Mouse (Mus musculus): ENCODE measurements around the gene Cyp2c23. TPM values are rescaled to one million over a fixed set of nuclear protein-coding genes. Genes with fewer than 3 reads are reported as not detected.

The Cyp2c23 gene
- polyA plus RNA-seq, 1 experiment, result 0.10 TPM

DNA sequence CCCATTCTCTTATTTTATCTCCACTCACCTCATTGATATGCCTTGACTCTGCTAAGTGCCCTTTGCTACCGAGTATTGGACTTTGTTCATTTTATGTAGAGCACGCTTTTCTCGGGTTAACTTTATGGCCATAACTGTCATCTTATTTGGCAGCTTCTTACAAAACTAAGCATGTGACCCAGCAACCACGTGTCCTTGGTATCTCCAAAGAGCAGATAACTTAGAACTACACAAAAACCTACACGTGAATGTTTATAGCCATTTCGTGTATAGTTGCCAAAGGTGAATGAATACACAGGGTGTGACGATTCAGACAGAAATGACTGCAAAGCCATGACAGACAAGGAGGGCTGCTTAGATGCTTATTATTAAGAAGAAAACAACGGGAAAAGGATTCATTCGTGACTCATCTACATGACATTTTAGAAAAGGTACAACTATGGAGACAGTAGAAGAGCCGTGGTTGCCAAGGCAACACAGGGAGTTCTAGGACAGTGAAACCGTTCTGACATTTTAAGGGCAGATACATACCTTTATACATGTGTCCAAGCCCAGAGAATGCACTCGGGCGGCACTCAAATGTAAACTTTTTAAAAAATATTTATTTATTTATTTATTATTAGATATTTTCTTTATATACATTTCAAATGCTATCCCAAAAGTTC, 4.0 kb downstream of the Cyp2c23 start:
- DNase-seq (ENCODE audit: extremely low spot score in 1 of 2, low spot score in 1 of 2), result peak in 1 of 2 experiments; percentile 20

DNA sequence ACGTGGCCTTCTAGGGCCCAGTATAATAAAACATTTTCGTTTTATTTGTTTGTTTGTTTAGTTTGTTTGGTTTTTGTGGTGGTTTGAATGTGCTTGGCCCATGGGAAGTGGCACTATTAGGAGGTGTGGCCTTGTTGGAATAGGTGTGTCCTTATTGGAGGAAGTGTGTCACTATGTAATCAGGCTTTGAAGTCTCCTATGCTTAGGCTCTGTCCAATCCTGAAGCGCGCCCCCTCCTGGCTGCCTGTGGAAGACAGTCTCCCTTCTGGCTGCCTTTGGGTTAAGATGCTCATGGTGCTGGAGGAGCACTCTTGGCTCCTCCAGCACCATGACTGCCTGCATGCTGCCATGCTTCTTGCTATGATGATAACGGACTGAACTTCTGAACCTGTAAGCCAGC, 5.9 kb downstream of the Cyp2c23 start:
- no peak for DNase-seq (ENCODE audit: extremely low spot score in 1 of 2, low spot score in 1 of 2)

DNA sequence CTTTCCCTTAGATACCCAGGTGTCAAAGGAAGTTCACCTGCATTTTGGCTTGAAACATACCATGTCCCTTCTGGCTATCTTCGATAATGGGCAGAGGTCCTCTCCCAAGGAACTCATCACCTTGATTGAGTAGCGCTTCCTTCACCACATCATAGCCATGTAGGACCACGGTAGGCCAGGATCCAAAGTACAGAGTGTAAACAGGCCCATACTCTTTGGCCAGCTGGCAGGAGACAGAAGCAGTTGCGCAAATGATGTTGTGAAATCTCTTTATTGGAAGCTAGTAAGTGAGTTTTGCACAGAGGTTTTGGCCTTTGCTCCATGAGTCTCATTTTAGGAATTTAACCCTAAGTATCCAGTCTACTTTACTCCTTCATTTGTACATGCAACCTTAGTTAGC, 7.5 kb downstream of the Cyp2c23 start:
- no peak for DNase-seq (ENCODE audit: extremely low spot score in 1 of 2, low spot score in 1 of 2)

DNA sequence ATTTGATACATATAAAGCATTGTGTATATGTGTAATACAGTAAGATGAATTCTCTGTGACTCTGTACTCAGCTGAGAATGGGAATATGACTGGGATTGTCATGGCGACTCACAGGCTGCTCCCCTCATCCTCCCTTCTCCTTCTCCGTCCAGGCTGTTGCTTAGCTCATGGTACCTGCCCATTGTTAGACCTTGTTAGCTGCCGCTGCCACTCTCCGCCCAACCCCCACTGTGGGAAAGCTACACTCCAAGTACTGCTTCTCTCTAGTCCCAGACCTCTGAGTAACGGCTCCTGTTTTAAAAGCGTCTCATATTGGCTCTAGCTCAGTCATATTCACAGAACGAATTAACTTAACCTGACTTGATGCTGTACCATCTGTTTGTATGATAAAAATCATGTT, 9.3 kb downstream of the Cyp2c23 start:
- DNase-seq (ENCODE audit: extremely low spot score in 1 of 2, low spot score in 1 of 2), result no peak

DNA sequence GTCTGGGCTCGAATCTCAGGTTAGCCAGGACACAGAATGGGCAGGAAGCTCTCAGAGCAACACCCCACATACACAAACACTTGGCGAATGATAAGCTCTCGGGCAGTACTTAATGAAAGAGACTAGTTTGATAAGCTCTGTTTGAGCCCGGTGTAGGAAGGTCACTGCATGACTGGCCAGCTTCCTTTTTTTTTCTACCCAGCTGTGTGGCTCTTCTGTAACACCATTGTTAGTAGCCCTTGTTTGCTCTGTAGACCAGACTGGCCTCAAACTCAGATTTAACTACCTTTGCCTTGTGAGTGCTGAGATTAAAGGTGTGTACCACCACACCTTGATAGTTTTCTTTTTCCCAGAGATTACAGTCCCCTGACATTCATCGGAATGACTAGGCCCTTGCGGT, 15.1 kb downstream of the Cyp2c23 start:
- DNase-seq (ENCODE audit: extremely low spot score in 1 of 2, low spot score in 1 of 2), result no peak

DNA sequence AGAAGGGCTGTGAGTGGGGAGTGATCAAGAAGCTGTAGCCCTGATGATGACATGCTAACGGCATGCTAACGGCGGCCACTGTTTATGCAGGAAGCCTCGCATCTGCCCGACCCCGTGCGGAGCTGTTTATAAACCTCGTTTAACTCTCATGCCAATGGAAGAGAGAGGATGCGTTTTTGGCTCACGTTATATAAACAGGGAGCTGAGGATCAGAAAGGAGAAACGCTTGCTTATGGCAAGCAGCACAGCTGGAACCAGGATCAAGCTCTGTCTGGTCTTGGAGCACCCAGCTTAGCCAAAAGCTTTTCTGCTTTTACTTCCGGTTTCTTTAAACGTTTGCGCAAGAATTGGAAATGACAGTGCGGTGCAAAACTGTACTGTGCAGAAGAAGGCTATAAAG, 20.2 kb downstream of the Cyp2c23 start:
- no peak for DNase-seq (ENCODE audit: extremely low spot score in 1 of 2, low spot score in 1 of 2)

DNA sequence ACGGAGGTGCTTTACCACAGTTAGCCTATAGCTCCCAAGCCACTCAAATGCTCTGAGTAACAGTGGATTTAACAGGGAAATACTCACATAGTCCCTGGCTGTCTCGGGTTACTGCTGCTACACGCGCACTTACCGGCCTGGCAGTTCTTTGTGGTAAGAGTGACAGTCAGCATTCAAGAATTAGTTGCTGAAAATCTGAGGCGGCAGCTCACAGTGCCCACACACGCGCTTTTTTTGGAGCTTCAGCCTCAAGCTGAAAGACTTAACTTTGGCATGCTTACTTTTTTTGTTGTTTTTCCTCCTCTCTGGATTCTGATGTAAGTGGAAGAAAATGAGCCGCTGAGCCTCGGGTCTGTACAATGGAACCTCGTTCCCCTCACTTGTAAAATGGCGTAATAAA, 21.8 kb downstream of the Cyp2c23 start:
- peak; percentile 22 to 64 for DNase-seq (ENCODE audit: extremely low spot score in 1 of 2, low spot score in 1 of 2)

DNA sequence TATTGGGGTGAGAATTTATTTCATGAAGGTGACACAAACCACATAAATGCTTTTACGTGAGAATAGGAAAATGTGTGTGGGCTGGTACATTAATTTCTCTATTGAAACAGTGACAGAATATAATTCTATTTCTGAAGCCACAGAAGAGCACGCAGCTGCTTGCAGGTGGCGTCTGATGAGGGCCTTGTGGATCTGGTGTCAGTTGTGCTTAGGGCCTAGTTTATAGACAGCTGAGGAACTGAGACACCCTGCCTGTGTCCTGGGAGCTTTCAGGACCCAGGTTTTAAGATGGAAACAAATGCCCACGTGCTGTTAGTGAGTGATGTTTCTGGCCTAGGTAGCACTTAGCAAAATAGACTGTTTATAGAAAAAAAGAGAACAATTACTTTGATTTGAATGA, 24.0 kb downstream of the Cyp2c23 start:
- no peak for DNase-seq (ENCODE audit: extremely low spot score in 1 of 2, low spot score in 1 of 2)

DNA sequence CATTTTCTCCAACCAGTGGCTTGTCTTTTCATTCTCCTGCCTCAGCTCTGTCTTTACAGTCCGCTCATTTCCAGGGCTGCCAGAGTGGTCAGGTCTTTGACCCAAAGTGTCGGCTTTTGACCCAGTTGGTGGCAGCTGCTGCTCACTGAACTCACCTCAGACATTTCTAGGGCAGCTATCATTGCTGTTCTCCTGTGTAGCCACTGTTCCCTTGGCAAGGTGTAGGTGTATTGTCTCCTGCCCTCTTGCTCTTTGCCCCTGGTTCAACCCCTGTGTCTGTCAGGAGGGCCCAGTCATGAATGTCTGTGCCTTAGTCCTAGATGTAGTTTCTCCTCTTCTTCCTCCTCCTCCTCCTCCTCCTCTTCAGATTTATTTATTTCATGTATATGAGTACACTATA, 24.7 kb downstream of the Cyp2c23 start:
- no peak for DNase-seq (ENCODE audit: extremely low spot score in 1 of 2, low spot score in 1 of 2)

DNA sequence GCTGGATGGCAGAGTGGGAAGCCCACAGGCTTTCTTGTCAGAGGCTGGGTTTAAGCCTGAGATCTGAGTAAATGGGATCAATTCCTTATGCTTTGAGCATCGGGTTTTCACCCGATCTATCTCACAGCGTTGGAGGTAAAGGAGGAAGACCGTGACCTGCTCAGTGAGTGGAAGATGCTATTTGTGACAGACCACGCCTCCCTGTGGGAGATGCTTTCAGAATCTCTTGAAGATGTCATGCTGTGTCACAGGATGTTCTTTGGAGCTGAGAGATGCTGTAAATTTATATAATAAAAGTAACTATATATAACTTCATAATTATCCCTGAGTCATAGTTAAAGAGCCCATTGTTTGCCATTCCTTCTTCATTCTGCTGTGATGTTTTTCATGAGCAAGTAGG, 28.3 kb downstream of the Cyp2c23 start:
- peak; percentile 46 to 54 for DNase-seq (ENCODE audit: extremely low spot score in 1 of 2, low spot score in 1 of 2)

DNA sequence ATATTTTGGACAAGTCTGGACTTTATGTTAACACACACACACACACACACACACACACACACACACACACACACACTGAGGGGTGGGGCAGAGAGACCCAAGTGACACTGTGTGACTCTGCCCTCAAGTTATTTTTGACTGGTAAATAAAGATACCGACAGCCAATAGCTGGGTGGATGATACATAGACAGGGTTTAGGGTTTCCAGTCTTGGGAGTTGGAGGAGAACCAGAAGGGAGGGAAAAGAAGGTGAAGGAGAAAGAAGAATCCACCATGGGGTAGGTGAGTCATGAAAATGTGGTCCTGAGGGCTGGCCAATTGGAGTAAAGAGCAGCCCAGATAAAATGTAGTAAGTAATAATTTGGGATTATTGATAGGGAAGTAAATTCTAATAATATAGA, 28.9 kb downstream of the Cyp2c23 start:
- no peak for DNase-seq (ENCODE audit: extremely low spot score in 1 of 2, low spot score in 1 of 2)

DNA sequence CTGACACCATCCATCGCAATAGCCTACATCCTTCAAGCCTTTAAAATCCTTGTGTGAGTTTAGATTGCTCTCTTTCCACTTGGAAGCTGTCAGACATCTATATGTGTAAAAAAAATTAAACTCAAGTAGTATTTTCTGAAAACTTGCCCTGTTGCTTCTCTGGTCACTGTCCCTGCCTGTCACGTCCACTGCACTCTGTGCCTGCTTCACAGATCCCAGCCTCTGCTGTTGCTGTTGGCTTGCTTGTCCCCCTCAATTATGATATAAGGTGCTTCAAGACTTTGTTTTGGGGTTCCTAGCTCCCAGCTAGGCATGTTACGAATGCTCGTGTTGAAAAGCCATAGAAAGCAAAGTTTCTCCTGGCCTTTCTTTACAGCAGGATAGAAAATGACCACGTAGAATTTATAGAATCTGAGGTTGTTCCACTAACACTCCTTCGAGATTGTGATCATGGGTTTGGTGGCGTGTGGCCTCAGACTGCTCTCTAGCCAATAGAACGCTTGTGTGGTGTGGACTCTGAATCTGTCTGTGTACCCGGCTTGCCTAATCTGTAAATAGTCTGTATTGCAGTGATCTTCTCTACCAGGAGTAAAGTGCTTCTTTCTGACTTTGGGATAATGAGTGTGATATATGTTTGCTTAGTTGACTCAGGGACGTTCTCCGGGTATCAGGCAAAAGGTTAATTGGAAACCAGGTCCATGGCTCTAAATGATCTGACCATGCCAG, 30.0 kb downstream of the Cyp2c23 start:
- no peak for DNase-seq (ENCODE audit: extremely low spot score in 1 of 2, low spot score in 1 of 2)

DNA sequence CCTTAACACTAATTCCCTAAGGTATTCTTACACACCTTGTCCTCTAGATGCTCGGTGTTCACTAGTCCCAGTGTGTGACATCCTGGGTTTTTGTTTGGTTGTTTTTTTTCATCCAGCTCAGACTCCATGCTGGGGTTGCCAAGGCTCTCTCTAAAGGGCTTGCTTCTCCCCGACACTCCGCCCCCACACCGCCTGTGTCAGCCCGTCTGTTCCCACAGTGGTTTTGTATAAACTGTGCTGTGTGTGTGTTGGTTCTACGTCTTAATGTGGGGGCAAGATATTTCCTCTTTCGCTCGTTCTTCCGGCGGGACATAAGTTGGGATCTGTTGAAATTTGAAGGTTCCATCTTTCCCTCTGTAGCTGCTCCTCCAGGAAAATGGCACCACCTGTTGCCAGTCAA, 30.9 kb downstream of the Cyp2c23 start:
- peak; percentile 50 to 74 for DNase-seq (ENCODE audit: extremely low spot score in 1 of 2, low spot score in 1 of 2)

DNA sequence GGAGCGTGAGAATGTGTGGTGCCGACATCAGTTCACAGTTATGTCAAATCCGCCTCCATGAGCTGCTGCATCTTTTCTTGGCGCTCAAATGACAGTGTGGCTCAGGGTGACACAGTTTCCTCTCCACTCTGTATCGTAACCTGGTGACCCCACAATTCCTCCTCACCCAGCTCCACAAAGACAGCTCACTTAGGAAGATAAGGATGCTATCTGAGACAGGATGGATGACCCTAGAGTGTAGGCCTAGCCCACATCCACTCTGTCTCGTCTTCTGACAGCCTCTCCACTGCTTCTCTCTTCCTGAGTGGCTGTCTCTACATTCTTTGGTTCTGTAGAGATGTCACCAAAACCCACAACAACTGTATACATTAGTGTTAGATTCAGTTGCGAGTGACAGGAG, 33.6 kb downstream of the Cyp2c23 start:
- no peak for DNase-seq (ENCODE audit: extremely low spot score in 1 of 2, low spot score in 1 of 2)

DNA sequence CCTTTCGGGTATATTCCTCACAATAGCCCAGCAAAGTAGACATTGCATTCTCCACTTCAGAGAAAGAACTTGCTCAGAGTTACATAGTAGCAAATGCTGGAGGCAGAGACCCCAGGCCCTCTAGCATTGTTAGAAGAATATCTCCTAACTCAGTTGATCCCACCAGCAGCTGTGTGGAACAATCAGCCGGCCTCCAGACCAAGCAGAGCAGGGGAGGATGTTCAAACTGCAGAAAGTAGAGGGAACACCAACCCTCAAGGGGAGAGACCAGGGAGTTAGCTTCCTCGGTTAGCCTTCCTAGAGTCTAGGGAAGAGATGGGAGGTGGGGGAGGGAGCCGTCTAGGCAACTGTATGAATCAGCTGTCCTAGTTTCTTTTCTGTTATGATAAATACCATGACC, 36.5 kb downstream of the Cyp2c23 start:
- no peak for DNase-seq (ENCODE audit: extremely low spot score in 1 of 2, low spot score in 1 of 2)

DNA sequence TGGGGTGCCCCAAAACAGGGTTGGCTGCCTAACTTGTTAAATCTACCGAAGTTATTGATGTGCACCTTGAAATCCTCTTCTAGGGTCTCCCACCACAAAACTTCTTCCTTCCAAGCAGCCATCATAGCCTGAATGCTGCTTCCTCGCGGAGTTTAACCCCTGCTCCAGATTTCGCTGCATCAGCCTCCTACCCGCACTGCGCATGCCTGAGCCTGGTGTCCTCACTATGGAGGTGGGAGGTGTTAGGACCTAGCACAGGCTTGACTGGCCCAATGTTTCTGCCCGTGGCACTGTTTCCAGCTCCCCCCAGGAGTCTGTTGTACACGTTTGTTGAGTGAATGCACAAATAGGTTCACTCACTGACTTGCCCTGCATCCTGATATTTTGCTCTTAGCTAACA, 38.6 kb downstream of the Cyp2c23 start:
- no peak for DNase-seq (ENCODE audit: extremely low spot score in 1 of 2, low spot score in 1 of 2)

DNA sequence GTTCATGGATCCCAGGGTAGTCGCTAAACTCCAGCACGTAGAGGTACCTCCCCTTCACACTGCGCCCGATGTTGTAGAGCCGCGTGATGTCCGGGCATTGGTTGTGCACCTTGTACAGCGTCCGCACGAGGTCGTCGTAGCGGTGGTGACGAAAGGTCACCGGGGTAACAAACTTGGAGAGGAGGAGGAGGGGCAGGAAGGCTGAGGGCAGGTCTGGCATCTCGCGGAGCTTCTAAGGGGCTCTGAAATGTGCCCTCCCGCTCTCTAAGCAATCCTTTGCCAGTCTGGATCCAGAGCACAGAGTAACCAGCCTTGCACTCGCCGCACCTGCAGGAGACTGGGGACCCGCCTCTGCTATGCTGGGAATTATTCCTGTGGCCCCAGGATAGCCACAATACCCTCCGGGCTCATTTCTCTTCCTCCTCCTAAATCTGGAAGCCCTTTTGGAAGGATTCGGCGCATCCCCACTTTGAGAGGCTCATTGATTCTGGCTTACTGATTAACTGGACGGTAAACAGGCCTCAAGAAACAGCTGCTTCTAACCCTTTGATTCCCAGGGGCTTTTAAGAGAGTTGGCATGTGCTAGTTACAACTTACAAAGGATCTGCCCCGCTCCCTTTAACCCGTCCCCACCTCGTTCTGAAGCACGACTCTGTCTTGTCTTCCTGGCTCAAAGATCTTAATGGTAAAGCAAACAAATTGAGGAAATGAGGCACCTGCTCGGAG, 42.8 kb downstream of the Cyp2c23 start, which contains the start of gene Cpn1:
TSS of gene Cpn1 (minus strand) at position 488 of the 726 bp plus-strand sequence.
- no peak for DNase-seq (ENCODE audit: extremely low spot score in 1 of 2, low spot score in 1 of 2)

DNA sequence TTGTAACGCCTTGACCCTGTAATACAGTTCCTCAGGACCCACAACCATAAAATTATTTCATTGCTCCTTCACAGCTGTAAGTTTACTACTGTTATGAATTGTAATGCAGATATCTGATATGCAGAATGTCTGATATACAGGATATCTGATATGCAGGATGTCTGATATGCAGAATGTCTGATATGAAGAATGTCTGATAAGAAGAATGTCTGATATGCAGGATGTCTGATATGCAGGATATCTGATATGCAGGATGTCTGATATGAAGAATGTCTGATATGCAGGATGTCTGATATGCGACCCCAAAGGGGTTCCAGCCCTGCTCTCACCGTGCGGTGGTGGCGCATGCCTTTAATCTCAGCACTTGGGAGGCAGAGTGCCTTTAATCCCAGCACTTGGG, 47.0 kb downstream of the Cyp2c23 start:
- DNase-seq (ENCODE audit: extremely low spot score in 1 of 2, low spot score in 1 of 2), result no peak

DNA sequence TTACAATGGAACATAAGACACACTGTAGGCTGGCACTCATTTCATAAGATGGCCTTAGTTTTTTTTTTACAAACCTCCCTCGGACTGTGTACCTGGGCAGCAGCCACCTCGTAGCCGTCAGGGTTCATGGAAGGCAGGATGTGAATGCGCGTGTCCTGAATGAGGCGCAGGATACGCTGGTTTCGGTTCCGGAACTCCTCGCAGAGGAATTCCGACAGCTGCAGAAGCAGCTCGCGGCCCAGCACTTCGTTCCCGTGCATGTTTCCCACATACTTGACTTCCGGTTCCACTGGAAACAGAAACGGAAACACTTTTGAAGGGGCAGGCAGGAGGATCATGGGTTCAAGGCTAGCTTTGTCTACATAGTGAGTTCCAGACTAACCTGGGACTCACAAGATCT, 48.3 kb downstream of the Cyp2c23 start:
- DNase-seq (ENCODE audit: extremely low spot score in 1 of 2, low spot score in 1 of 2), result no peak

DNA sequence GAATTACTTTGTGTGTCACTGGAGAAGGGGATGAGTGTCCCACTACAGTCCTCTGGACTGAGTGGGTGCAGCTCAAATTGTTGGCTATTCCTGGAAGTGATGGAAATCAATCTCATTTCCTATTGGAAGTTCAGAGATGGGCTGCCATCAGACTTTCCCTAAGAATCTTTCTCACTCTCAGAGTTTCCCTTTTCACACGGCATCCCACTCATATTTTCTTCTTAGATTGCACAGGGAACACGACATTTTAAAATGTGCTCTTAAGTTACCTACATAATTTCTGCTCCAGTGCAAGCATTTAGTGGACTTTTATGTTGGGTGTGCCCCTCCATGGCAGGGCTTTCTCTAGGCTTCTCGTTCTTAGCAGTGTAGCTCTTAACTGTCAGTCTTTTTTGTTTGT, 51.2 kb downstream of the Cyp2c23 start:
- no peak for DNase-seq (ENCODE audit: extremely low spot score in 1 of 2, low spot score in 1 of 2)

DNA sequence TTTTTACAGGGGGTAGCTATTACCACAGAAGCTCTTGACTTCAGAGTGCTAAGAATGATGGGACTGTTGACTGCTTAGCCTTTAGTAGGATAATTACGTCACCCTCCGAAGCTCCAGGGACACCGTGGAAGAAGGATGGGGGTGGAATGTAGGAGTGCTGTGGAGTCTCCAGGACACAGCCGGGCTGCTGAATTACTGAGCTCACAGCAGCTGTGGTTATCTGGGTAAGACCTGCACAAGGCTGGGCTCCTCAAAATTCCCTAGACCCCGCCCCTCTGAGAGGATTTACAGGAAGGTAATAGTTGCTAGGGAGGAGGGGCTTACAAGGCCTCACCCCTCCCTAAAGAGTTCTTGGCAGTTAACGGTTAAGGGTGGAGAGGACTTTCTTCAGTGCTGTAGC, 52.3 kb downstream of the Cyp2c23 start:
- peak in 1 of 2 experiments; percentile 38 for DNase-seq (ENCODE audit: extremely low spot score in 1 of 2, low spot score in 1 of 2)

DNA sequence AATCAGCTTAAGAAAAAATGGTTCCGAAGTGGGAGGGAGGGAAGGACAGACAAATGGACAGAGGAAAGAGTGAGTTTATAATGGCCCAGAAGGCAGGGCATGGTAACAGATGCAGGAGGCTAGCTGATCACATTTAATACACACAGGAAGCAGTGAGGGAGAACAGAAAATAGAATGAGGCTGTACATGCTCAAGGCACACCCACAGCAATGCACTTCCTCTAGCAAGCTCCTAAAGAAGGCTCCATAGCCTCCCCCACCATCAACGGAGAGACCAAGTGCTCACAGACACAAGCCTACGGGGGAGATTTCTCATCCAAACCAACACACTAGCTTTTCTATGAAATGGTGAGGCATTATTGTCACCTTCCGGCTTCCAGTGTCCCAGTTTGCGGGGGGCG, 54.8 kb downstream of the Cyp2c23 start:
- DNase-seq (ENCODE audit: extremely low spot score in 1 of 2, low spot score in 1 of 2), result peak in 1 of 2 experiments; percentile 33

All from frontal cortex, adult 2 months (tissue).